Mouse (Mus musculus) frontal cortex, postnatal 25 days (tissue): ENCODE measurements at regions not wholly inside any gene's neighbourhood (a gene's known extent, or its start where the extent isn't known, plus 50 kb on each side); places are given as distances from the start of the nearest gene placed in this dataset.

ENCODE experiments used
- DNase-seq, 2 experiments: peaks; one replicate each; pipeline ENCODE4 v3.0.0; 2022; ENCODE audit warnings: low spot score in 2 of 2

GRCm38 (mm10) chr11:40624126-40624778, 70.8 kb downstream of the Mat2b start:
- DNase-seq: no peak

DNA sequence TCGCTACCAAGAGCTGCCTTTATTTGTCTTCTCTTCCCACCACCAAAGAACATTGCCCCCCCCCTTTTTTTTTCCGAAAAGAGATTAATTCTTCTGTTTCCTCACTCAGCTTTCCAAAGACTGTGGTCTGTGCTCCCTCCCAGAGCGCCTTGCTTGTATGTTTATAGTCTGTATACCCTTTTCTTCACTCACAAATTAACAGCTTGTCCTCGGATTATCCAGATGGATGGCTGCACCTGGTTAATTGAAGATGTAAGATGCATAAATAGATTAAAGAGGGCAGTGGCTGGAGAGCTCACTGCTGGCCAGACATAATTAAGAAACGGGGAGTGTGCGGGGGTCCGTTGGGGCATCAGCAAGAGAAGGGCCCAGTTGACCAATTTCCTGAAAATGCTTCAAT, 75.0 kb downstream of the Mat2b start:
- DNase-seq: no peak

DNA sequence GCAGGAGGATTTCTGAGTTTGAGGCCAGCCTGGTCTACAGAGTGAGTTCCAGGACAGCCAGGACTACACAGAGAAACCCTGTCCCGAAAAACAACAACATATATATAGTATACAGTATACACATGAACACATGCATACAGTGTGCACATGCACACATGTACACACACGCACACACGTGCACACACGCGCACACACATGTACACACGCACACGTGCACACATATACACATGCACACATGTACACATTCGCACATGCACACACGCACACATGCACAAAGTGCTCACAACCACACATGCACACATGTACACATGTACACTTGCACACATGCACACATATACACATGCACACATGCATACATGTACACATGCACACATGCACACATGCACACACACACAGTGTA, 92.0 kb downstream of the Mat2b start:
- DNase-seq: no peak

DNA sequence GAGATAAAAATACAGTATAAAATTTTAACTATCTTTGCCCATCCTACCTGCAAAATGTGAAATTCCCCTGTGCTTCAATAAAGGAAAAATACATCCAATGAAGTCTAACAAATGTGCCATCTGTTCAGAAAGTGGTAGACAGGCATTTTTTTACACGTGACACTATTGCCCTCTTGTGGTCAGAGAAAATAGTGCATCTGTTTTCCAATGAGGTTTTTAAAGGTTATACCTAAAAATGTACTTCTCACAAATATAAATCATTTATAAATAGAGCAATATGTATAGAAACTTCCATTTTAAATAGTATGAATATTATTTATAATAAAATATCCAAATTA, 93.5 kb downstream of the Mat2b start:
- DNase-seq: peak in 1 of 2 experiments; percentile 26

- DNase-seq: peak in 1 of 2 experiments; percentile 4
Measured at GRCm38 (mm10) chr11:40600773-40601571, 94.0 kb downstream of the Mat2b start.

DNA sequence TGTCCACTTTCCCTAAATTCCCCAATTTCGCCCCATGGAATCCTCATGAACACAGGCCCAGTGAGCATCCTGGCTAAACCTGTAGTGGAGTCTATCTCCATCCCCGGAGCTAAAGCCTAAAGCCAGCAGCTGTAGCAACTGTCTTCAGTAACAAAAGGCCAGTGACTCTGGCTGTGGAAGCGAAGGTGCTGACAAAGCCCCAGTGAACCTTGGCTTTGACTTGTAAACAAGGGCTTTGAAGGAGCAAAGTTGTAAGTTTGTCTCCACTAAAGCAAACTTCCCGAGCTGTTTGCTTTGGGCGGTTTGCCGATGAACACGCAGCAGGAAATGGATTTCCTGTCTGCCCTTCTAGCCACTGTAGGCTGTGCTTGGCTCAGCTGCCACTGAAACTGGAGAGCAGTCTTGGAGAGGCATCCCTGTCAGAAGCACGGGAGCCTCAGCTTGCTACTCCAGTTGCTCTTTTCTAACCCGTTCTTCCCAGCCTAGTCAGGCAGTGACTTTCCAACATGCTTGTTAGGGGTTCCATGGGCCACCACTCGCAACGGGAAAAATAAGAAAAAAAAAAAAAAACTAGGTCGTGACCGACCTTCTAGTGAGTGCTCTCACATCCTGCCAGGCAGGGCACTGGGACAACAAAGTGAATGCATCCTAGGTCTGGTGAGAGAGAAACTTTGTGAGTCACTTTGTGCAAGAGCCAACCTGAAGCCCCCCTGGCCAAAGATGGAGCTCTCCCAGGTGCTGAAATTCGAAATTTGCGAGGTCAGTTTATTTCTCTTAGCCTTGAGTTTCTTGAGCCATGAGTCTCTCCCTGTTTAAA, 94.8 kb downstream of the Mat2b start:
- DNase-seq: no peak

- no peak for DNase-seq
Measured at GRCm38 (mm10) chr11:40596347-40596746, 98.7 kb downstream of the Mat2b start.

- DNase-seq: no peak
Measured at GRCm38 (mm10) chr11:40592056-40592455, 102.9 kb downstream of the Mat2b start.

DNA sequence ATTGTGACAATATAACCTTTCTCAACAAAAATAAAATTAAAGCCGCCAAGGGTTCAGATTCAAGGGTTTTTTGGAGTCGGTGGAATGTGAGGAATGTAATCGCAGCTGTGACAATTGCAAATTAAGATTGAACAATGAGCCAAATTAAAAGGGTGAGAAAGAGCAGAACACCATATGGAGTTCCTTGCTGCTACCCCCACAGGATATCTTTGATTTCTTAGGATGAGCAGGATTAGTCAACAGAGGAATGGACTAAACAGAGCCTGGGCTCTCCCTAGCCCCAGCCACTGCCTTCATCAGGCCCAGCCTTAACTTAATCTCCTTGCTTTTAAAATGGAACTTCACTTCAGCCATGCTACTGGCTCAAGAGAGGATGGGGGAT, 121.3 kb downstream of the Mat2b start:
- no peak for DNase-seq

GRCm38 (mm10) chr11:40572953-40573757, 121.8 kb downstream of the Mat2b start:
- DNase-seq: no peak

GRCm38 (mm10) chr11:40562866-40563265, 132.1 kb downstream of the Mat2b start:
- DNase-seq: no peak

DNA sequence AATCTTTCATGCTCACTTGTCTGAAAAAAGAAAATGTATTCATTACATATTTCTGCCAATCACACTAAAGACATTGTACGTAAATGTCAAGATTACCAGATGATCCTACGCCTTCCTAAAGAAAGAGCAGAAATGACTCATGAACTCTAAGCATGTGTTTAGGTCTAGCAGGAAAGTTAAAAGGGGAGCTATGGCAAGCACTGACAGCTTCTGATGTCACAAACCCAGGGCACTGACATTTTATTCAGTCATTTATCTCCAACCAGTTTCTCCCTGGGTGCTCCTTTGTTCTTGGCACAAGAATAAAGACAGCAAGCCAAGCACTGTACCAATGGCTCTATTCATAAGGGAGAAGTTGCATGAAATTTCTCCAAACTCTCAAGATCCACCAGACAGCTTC, 133.0 kb downstream of the Mat2b start:
- DNase-seq: no peak

GRCm38 (mm10) chr11:40561400-40561799, 133.6 kb downstream of the Mat2b start:
- DNase-seq: no peak

- no peak for DNase-seq
Measured at GRCm38 (mm10) chr11:40558486-40558885, 136.5 kb downstream of the Mat2b start.

- DNase-seq: peak in 1 of 2 experiments; percentile 20
Measured at GRCm38 (mm10) chr11:40554867-40555794, 139.9 kb downstream of the Mat2b start.

- DNase-seq: no peak
Measured at GRCm38 (mm10) chr11:40552054-40552453, 142.9 kb downstream of the Mat2b start.

GRCm38 (mm10) chr11:40546596-40546995, 148.4 kb downstream of the Mat2b start:
- DNase-seq: no peak

GRCm38 (mm10) chr11:40545537-40545936, 149.5 kb downstream of the Mat2b start:
- no peak for DNase-seq

DNA sequence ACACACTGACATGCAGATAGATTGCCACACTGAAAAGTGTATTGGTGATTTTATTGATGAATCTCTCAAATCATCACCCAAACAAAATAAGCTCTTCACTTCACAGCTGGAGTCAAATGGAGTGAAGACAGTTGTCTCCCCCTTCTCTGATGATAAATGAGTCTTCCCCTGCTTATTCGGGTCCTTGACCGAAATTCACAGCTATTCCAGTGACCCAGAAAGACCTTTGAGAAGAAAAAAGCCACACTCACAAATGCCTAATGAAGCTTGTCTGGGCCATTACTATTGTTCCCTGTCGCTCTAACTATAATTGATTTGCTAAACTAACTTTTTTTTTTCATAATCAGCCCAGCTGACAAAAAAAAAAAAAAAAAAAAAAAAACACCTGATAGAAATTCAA, 154.8 kb downstream of the Mat2b start:
- no peak for DNase-seq

DNA sequence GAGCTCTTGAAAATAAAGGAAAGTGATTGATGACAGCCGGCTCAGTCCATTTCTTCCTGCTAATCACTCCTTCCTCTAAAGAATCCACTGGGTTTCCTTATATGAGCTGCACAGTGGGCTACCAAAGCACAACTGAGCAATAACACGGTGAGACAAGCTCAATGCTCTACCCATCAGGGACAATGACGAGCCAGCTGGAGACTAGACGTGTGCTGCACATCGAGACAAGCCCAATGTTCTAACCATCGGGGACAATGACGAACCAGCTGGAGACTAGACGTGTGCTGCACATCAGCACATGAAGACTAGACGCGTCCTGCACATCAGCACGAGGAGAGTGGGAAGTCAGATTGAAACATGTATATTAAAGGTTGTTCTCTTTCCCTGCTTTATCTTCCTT, 155.2 kb downstream of the Mat2b start:
- DNase-seq: no peak
